Mouse (Mus musculus) ES-E14 (cell line): ENCODE results near the gene Chst3.

ENCODE experiments used
- CHD2 ChIP-seq: IDR thresholded peaks from 2 replicates; pipeline ENCODE4 v1.6.1; 2014; ENCODE audit warnings: mild to moderate bottlenecking, low read depth, low read length, inconsistent platforms
- HCFC1 ChIP-seq: IDR thresholded peaks from 2 replicates; pipeline ENCODE4 v1.6.1; 2012; ENCODE audit warnings: low read length, inconsistent platforms, borderline replicate concordance; ENCODE audit not compliant: insufficient read depth
- MAFK ChIP-seq: IDR thresholded peaks from 2 replicates; pipeline ENCODE4 v1.6.1; 2014; ENCODE audit warnings: mild to moderate bottlenecking, low read depth, low read length, inconsistent platforms; ENCODE audit not compliant: insufficient read depth
- ZC3H11A ChIP-seq: IDR thresholded peaks from 2 replicates; pipeline ENCODE4 v1.6.1; 2012; ENCODE audit warnings: low read depth, mild to moderate bottlenecking, inconsistent platforms, low read length, borderline replicate concordance
- ZNF384 ChIP-seq: IDR thresholded peaks from 2 replicates; pipeline ENCODE4 v1.6.1; 2012; ENCODE audit warnings: low read depth, low read length, inconsistent platforms

GRCm38 (mm10) chr10:60172306-60172705 is 46.8 kb downstream of the Chst3 start:
- TF ChIP-seq ZC3H11A (no peak), ZNF384 (no peak), MAFK (no peak), CHD2 (no peak), HCFC1 (no peak)
